Mouse (Mus musculus): ENCODE data around the gene Elk3. TPM values are rescaled to one million over a fixed set of nuclear protein-coding genes. Genes with fewer than 3 reads are reported as not detected.

Gene Elk3
- polyA plus RNA-seq, 1 experiment from 2014 or later = 26.8 TPM

- 55% methylated on average over 25 of the region's 25 CpGs for WGBS
- Histone ChIP-seq H3K4me2 (peak overlapping the region; percentile 45), H3K9ac (no peak overlapping the region), H3K4me3 (replicated peaks) (peak overlapping the region; percentile 32), H3K27me3 (replicated peaks) (no peaks in the 10 kb centered on the region), H3K36me3 (no peaks in the 10 kb centered on the region), H3K9me3 (no peaks in the 10 kb centered on the region), H3K27ac (peak overlapping the region; percentile 66), H3K4me1 (peaks cover 38% of the 10 kb centered on the region)
- peak; percentile 40; the same call in 1 of the 2 replicates for ATAC-seq (ENCODE audit: insufficient read depth, low FRiP score, low read depth)
Observed at GRCm38 (mm10) chr10:93275212-93276136, 35.5 kb downstream of the Elk3 start.

GRCm38 (mm10) chr10:93274277-93274696 lies 36.6 kb downstream of the Elk3 start:
- no peaks in the 10 kb centered on the region for H3K9me3 ChIP-seq

DNA sequence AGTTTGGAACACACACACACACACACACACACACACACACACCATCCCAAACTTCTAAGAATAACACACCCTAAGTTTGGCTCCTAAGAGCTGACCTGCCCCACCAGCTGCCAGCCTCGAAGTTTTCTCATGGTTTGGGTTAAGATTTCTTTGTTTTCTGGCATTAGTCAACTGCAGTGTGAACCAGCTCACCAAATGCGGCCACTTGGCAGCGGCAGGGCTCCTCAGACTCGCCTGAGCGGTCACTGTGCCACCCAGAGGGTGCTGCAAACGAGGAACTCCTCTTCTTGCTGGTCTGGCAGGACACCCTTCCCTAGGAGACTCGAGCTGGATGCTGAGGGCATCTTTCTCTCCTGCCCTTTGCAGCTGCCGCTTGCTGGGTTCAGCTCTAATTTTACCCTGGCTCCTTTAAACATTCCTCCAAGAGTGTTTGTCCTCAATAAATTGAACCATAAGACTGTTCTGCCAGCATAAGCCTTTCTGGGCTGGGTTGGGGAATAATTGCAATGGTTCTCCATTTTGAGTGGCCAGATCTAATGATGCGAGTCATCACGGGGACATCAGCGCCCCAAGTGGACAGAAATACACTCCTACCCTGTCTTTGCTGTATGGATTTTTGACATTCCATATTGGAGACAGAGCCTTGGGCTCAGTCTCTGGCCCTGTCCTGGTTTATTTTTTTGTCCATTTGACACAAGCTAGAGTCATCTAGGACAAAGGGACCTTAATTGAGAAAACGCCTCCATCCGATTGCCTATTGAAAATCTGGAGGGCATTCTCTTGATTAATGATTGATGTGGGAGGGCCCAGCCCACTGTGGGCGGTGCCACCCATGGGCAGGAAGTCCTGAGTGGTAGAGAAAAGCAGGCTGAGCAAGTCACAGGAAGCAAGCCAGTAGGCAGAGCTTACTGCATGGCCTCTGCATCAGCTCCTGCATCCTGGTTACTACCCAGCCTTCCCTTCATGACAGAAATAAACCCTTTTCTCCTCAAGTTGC lies 37.7 kb downstream of the Elk3 start:
- no peak overlapping the region for H3K4me3 ChIP-seq (replicated peaks)
- H3K4me1 ChIP-seq = peaks cover 42% of the 10 kb centered on the region
- H3K27ac ChIP-seq = no peak overlapping the region
- no peaks in the 10 kb centered on the region for H3K9me3 ChIP-seq
- H3K9ac ChIP-seq = no peak overlapping the region
- no peaks in the 10 kb centered on the region for H3K36me3 ChIP-seq
- H3K27me3 ChIP-seq (replicated peaks) = no peaks in the 10 kb centered on the region
- 77% methylated on average over 14 of the region's 14 CpGs for WGBS
- no peak overlapping the region for H3K4me2 ChIP-seq
- ATAC-seq (ENCODE audit: insufficient read depth, low FRiP score, low read depth) = no peak

More at GRCm38 (mm10) chr10:93274277-93274696, 36.6 kb downstream of the Elk3 start:
- H3K4me1 ChIP-seq = peaks cover 40% of the 10 kb centered on the region
- no peaks in the 10 kb centered on the region for H3K36me3 ChIP-seq
- H3K9ac ChIP-seq = no peak overlapping the region
- no peaks in the 10 kb centered on the region for H3K27me3 ChIP-seq (replicated peaks)
- peak overlapping the region; percentile 66; the same call in 1 of the 2 replicates for H3K27ac ChIP-seq
- no peak overlapping the region for H3K4me2 ChIP-seq
- WGBS = 60% methylated on average over 2 of the region's 2 CpGs
- no peak for ATAC-seq (ENCODE audit: insufficient read depth, low FRiP score, low read depth)
- no peak overlapping the region for H3K4me3 ChIP-seq (replicated peaks)

- no peak overlapping the region for H3K4me3 ChIP-seq (replicated peaks)
Observed at GRCm38 (mm10) chr10:93271831-93272230, 39.1 kb downstream of the Elk3 start.

GRCm38 (mm10) chr10:93270889-93271460 lies 40.0 kb downstream of the Elk3 start:
- H3K9ac ChIP-seq = no peak overlapping the region

More at GRCm38 (mm10) chr10:93271831-93272230, 39.1 kb downstream of the Elk3 start:
- Histone ChIP-seq H3K27me3 (replicated peaks) (no peaks in the 10 kb centered on the region), H3K4me2 (no peak overlapping the region), H3K9ac (no peak overlapping the region), H3K36me3 (no peaks in the 10 kb centered on the region), H3K4me1 (peaks cover 40% of the 10 kb centered on the region), H3K9me3 (no peaks in the 10 kb centered on the region), H3K27ac (no peak overlapping the region)
- WGBS = 74% methylated on average over 7 of the region's 7 CpGs
- ATAC-seq (ENCODE audit: insufficient read depth, low FRiP score, low read depth) = no peak

DNA sequence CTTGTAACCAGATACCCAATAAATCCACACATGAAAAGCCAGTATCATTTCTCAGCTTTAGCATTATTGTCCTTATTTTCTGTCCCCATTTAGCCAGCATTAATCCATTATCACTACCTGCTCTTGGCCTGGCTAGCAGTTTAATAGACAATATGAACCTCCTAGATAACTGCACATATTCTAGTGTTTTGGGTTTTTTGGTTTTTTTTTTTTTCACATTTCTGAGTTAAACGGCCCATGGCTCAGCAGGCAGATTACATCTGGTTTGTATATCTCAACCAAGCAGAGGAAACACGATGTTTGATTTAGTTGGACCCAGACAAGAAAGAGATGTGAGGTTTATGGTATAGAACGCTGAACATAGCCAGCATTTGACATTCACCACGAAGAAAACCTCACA lies 41.2 kb downstream of the Elk3 start:
- no peak overlapping the region for H3K9ac ChIP-seq
- H3K27ac ChIP-seq = peak overlapping the region; percentile 52

More at GRCm38 (mm10) chr10:93270889-93271460, 40.0 kb downstream of the Elk3 start:
- no peaks in the 10 kb centered on the region for H3K36me3 ChIP-seq
- H3K27me3 ChIP-seq (replicated peaks) = no peaks in the 10 kb centered on the region
- H3K4me1 ChIP-seq = peaks cover 32% of the 10 kb centered on the region
- no peak overlapping the region for H3K27ac ChIP-seq
- H3K4me3 ChIP-seq (replicated peaks) = no peak overlapping the region
- no peak for ATAC-seq (ENCODE audit: insufficient read depth, low FRiP score, low read depth)
- WGBS = 85% methylated on average over 6 of the region's 6 CpGs
- no peak overlapping the region for H3K4me2 ChIP-seq
- no peaks in the 10 kb centered on the region for H3K9me3 ChIP-seq

DNA sequence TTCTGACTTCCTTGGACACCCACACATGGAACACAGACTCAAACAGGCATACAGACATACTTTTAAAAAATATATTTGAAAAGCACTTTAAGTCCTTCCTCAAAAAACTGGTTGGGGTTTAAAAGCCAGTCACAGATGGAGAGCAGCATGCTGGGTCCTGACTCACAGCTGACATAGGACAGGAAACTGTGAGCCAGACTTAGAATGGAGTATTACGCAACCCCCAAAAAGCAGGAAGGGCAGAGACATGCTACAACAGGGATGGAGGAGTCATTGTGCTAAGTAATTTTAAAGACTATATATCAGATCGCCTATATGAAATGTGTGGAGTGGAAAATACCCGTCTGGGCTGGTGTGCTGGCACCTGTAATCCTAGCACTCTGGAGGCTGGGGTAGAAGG lies 42.6 kb downstream of the Elk3 start:
- no peaks in the 10 kb centered on the region for H3K27me3 ChIP-seq (replicated peaks)
- peaks cover 19% of the 10 kb centered on the region; the same call in 1 of the 2 replicates for H3K4me1 ChIP-seq
- no peaks in the 10 kb centered on the region for H3K9me3 ChIP-seq
- peaks cover 6% of the 10 kb centered on the region; the same call in 1 of the 2 replicates for H3K36me3 ChIP-seq
- H3K27ac ChIP-seq = no peak overlapping the region
- H3K9ac ChIP-seq = no peak overlapping the region
- no peak overlapping the region for H3K4me3 ChIP-seq (replicated peaks)
- no peak for ATAC-seq (ENCODE audit: insufficient read depth, low FRiP score, low read depth)
- no peak overlapping the region for H3K4me2 ChIP-seq
- WGBS = 87% methylated on average over 3 of the region's 3 CpGs

More for the DNA sequence above, 41.2 kb downstream of the Elk3 start:
- Histone ChIP-seq H3K27me3 (replicated peaks) (no peaks in the 10 kb centered on the region), H3K9me3 (no peaks in the 10 kb centered on the region), H3K4me1 (peaks cover 20% of the 10 kb centered on the region), H3K4me3 (replicated peaks) (no peak overlapping the region), H3K36me3 (peaks cover 4% of the 10 kb centered on the region; the same call in 1 of the 2 replicates), H3K4me2 (no peak overlapping the region)
- WGBS = 37% methylated on average over 4 of the region's 4 CpGs
- no peak for ATAC-seq (ENCODE audit: insufficient read depth, low FRiP score, low read depth)

GRCm38 (mm10) chr10:93267509-93267908 lies 43.4 kb downstream of the Elk3 start:
- H3K4me3 ChIP-seq (replicated peaks) = no peak overlapping the region
- H3K27ac ChIP-seq = no peak overlapping the region
- peaks cover 6% of the 10 kb centered on the region; the same call in 1 of the 2 replicates for H3K36me3 ChIP-seq
- no peaks in the 10 kb centered on the region for H3K9me3 ChIP-seq
- no peaks in the 10 kb centered on the region for H3K27me3 ChIP-seq (replicated peaks)
- H3K4me2 ChIP-seq = no peak overlapping the region
- ATAC-seq (ENCODE audit: insufficient read depth, low FRiP score, low read depth) = no peak
- WGBS = 84% methylated on average over 5 of the region's 5 CpGs
- no peak overlapping the region for H3K9ac ChIP-seq
- peaks cover 20% of the 10 kb centered on the region; the same call in 1 of the 2 replicates for H3K4me1 ChIP-seq

DNA sequence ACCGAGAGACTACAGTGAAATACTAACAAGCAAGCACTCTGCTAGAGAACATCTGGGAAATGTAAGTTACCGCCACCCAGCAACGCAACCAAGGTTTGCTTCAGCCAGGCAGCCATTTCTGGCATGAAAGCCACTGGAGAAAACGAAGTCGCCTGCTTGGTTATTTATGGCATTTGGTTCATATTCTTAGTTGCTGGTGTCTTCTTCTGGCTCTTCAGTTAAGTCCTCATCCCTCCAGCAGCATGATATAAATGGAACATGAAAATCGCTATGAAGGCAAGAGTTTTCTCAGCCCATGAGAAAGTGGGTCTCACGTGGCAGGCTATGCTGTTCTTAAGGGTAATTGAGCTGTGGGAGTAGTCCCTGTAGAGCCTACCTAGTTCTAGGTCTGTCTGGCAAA lies 44.4 kb downstream of the Elk3 start:
- no peak for ATAC-seq (ENCODE audit: insufficient read depth, low FRiP score, low read depth)
- Histone ChIP-seq H3K27me3 (replicated peaks) (no peaks in the 10 kb centered on the region), H3K27ac (no peak overlapping the region), H3K36me3 (peaks cover 6% of the 10 kb centered on the region; the same call in 1 of the 2 replicates), H3K4me1 (peaks cover 21% of the 10 kb centered on the region), H3K4me2 (no peak overlapping the region), H3K9ac (no peak overlapping the region), H3K4me3 (replicated peaks) (no peak overlapping the region), H3K9me3 (no peaks in the 10 kb centered on the region)
- WGBS = 86% methylated on average over 7 of the region's 7 CpGs

DNA sequence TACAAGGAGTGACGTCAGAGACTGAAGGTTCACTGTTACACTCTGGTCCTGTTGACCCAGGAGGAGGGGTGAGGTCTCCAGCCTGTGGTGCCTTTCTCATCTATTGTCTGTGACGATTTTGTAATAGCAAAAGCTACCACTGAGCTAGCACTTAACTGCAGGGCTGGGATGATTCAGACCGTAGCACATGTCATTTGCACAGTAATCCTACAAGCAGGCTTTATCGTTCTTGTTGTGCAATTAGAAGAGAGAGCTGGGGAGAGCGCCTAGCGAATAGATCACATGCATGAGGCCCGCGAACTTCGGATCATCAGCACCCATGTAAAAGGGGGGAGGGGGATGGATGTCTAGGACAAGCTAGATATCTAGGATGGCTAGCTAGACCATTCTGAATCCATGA lies 45.1 kb downstream of the Elk3 start:
- 89% methylated on average over 9 of the region's 9 CpGs for WGBS
- ATAC-seq (ENCODE audit: insufficient read depth, low FRiP score, low read depth) = no peak
- Histone ChIP-seq H3K9me3 (no peaks in the 10 kb centered on the region), H3K4me1 (peaks cover 23% of the 10 kb centered on the region), H3K9ac (no peak overlapping the region), H3K27me3 (replicated peaks) (no peaks in the 10 kb centered on the region), H3K4me2 (no peak overlapping the region), H3K27ac (no peak overlapping the region), H3K4me3 (replicated peaks) (no peak overlapping the region), H3K36me3 (peaks cover 6% of the 10 kb centered on the region; the same call in 1 of the 2 replicates)

DNA sequence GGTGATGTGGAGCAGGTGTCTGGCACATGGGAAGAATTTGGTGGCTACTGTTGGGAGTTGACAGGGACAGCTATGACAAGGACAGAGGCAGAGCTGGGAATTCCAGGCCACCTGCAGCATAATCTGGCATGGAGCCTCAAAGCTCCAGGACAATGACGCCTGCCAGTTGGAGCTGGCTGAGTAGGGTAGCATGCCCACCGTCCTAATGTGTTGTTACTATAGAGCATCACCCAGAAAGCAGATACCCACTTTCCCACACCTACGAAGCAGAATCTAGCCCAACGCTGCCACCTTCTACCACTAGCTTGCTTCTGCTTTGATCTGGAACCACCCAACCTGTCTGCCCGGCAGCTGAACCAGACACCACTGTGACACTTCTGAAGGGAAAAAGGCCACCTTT lies 46.9 kb downstream of the Elk3 start:
- Histone ChIP-seq H3K36me3 (peaks cover 6% of the 10 kb centered on the region; the same call in 1 of the 2 replicates), H3K9me3 (no peaks in the 10 kb centered on the region), H3K9ac (no peak overlapping the region), H3K27ac (no peak overlapping the region), H3K4me3 (replicated peaks) (no peak overlapping the region), H3K4me1 (peaks cover 20% of the 10 kb centered on the region), H3K27me3 (replicated peaks) (no peaks in the 10 kb centered on the region), H3K4me2 (no peak overlapping the region)
- WGBS = 80% methylated on average over 5 of the region's 5 CpGs
- ATAC-seq (ENCODE audit: insufficient read depth, low FRiP score, low read depth) = no peak

All from stomach, embryonic 15.5 days (tissue).